Mouse (Mus musculus): ENCODE measurements around the gene Ly6g6d. TPM values are rescaled to one million over a fixed set of nuclear protein-coding genes. Genes with fewer than 3 reads are reported as not detected.

The Ly6g6d gene
- polyA plus RNA-seq, 1 experiment from 2014 or later: 0.78 TPM

- DNase-seq: no peak
- H3K9me3 ChIP-seq (ENCODE audit: control insufficient read depth, low read length): no peaks in the 10 kb centered on the region
- no peak overlapping the region for H3K27ac ChIP-seq (replicated peaks; ENCODE audit: low read depth, low read length)
- H3K4me3 ChIP-seq (replicated peaks; ENCODE audit: low read depth, low read length): no peak overlapping the region
- no peaks in the 10 kb centered on the region for H3K27me3 ChIP-seq (ENCODE audit: control insufficient read depth, insufficient read depth, low read length)
- 81% methylated on average over 4 of the region's 4 CpGs for WGBS
- no peaks in the 10 kb centered on the region for H3K36me3 ChIP-seq (ENCODE audit: control insufficient read depth, insufficient read depth, low read length)
- no peak overlapping the region for H3K4me2 ChIP-seq (ENCODE audit: low read length)
- H3K9ac ChIP-seq (replicated peaks; ENCODE audit: low read length): no peak overlapping the region
- H3K4me1 ChIP-seq (ENCODE audit: control insufficient read depth, insufficient read depth, low read length): no peaks in the 10 kb centered on the region
- ATAC-seq (ENCODE audit: low FRiP score, low TSS enrichment): no peak
These were observed 2.8 kb upstream of the Ly6g6d start for GRCm38 (mm10) chr17:35080710-35081109.

- H3K27ac ChIP-seq (replicated peaks; ENCODE audit: low read depth, low read length): no peak overlapping the region
- H3K9me3 ChIP-seq (ENCODE audit: control insufficient read depth, low read length): no peaks in the 10 kb centered on the region
- no peaks in the 10 kb centered on the region for H3K4me1 ChIP-seq (ENCODE audit: control insufficient read depth, insufficient read depth, low read length)
- no peak overlapping the region for H3K4me2 ChIP-seq (ENCODE audit: low read length)
- no peak overlapping the region for H3K9ac ChIP-seq (replicated peaks; ENCODE audit: low read length)
- no peak overlapping the region for H3K4me3 ChIP-seq (replicated peaks; ENCODE audit: low read depth, low read length)
- ATAC-seq (ENCODE audit: low FRiP score, low TSS enrichment) (no peak), DNase-seq (no peak)
- WGBS: 57% methylated on average over 6 of the region's 6 CpGs
- no peaks in the 10 kb centered on the region for H3K27me3 ChIP-seq (ENCODE audit: control insufficient read depth, insufficient read depth, low read length)
- no peaks in the 10 kb centered on the region for H3K36me3 ChIP-seq (ENCODE audit: control insufficient read depth, insufficient read depth, low read length)
These were observed 2.4 kb upstream of the Ly6g6d start for GRCm38 (mm10) chr17:35080248-35080647.

GRCm38 (mm10) chr17:35079778-35080177 is 1.9 kb upstream of the Ly6g6d start:
- 68% methylated on average over 9 of the region's 9 CpGs for WGBS
- no peak for ATAC-seq (ENCODE audit: low FRiP score, low TSS enrichment)

GRCm38 (mm10) chr17:35077285-35077684 is 580 bp downstream of the Ly6g6d start:
- H3K4me2 ChIP-seq (ENCODE audit: low read length): peak overlapping the region; percentile 47
- H3K27ac ChIP-seq (replicated peaks; ENCODE audit: low read depth, low read length): no peak overlapping the region
- ATAC-seq (ENCODE audit: low FRiP score, low TSS enrichment): no peak
- no peaks in the 10 kb centered on the region for H3K4me1 ChIP-seq (ENCODE audit: control insufficient read depth, insufficient read depth, low read length)
- no peaks in the 10 kb centered on the region for H3K36me3 ChIP-seq (ENCODE audit: control insufficient read depth, insufficient read depth, low read length)
- H3K9me3 ChIP-seq (ENCODE audit: control insufficient read depth, low read length): no peaks in the 10 kb centered on the region
- DNase-seq: peak; percentile 15
- H3K4me3 ChIP-seq (replicated peaks; ENCODE audit: low read depth, low read length): no peak overlapping the region
- 44% methylated on average over 2 of the region's 2 CpGs for WGBS
- no peak overlapping the region for H3K9ac ChIP-seq (replicated peaks; ENCODE audit: low read length)
- H3K27me3 ChIP-seq (ENCODE audit: control insufficient read depth, insufficient read depth, low read length): no peaks in the 10 kb centered on the region

More at GRCm38 (mm10) chr17:35079778-35080177, 1.9 kb upstream of the Ly6g6d start:
- no peaks in the 10 kb centered on the region for H3K4me1 ChIP-seq (ENCODE audit: control insufficient read depth, insufficient read depth, low read length)
- no peaks in the 10 kb centered on the region for H3K27me3 ChIP-seq (ENCODE audit: control insufficient read depth, insufficient read depth, low read length)
- no peaks in the 10 kb centered on the region for H3K9me3 ChIP-seq (ENCODE audit: control insufficient read depth, low read length)
- H3K9ac ChIP-seq (replicated peaks; ENCODE audit: low read length): no peak overlapping the region
- H3K4me3 ChIP-seq (replicated peaks; ENCODE audit: low read depth, low read length): no peak overlapping the region
- no peak overlapping the region for H3K27ac ChIP-seq (replicated peaks; ENCODE audit: low read depth, low read length)
- no peak for DNase-seq
- H3K4me2 ChIP-seq (ENCODE audit: low read length): no peak overlapping the region
- no peaks in the 10 kb centered on the region for H3K36me3 ChIP-seq (ENCODE audit: control insufficient read depth, insufficient read depth, low read length)

- WGBS: 36% methylated on average over 10 of the region's 10 CpGs
- no peak for DNase-seq
- no peaks in the 10 kb centered on the region for H3K36me3 ChIP-seq (ENCODE audit: control insufficient read depth, insufficient read depth, low read length)
- H3K27me3 ChIP-seq (ENCODE audit: control insufficient read depth, insufficient read depth, low read length): no peaks in the 10 kb centered on the region
- H3K4me3 ChIP-seq (replicated peaks; ENCODE audit: low read depth, low read length): no peak within 1 kb of the TSS
- no peaks in the 10 kb centered on the region for H3K4me1 ChIP-seq (ENCODE audit: control insufficient read depth, insufficient read depth, low read length)
- peak within 1 kb of the TSS; percentile 47 for H3K4me2 ChIP-seq (ENCODE audit: low read length)
- no peaks in the 10 kb centered on the region for H3K9me3 ChIP-seq (ENCODE audit: control insufficient read depth, low read length)
- H3K9ac ChIP-seq (replicated peaks; ENCODE audit: low read length): no peak within 1 kb of the TSS; the same call in 1 of the 2 replicates
- no peak within 1 kb of the TSS for H3K27ac ChIP-seq (replicated peaks; ENCODE audit: low read depth, low read length)
- no peak for ATAC-seq (ENCODE audit: low FRiP score, low TSS enrichment)
These were observed 1.2 kb downstream of the Ly6g6d start, which contains the start of gene Ly6g6e for GRCm38 (mm10) chr17:35076507-35077176. Gene Ly6g6e, plus strand, starts transcription at chr17:35076902.

- Histone ChIP-seq H3K27ac (replicated peaks; ENCODE audit: low read depth, low read length) (no peak overlapping the region), H3K9me3 (ENCODE audit: control insufficient read depth, low read length) (no peaks in the 10 kb centered on the region), H3K4me3 (replicated peaks; ENCODE audit: low read depth, low read length) (no peak overlapping the region), H3K4me1 (ENCODE audit: control insufficient read depth, insufficient read depth, low read length) (no peaks in the 10 kb centered on the region), H3K9ac (replicated peaks; ENCODE audit: low read length) (no peak overlapping the region), H3K36me3 (ENCODE audit: control insufficient read depth, insufficient read depth, low read length) (no peaks in the 10 kb centered on the region), H3K27me3 (ENCODE audit: control insufficient read depth, insufficient read depth, low read length) (no peaks in the 10 kb centered on the region), H3K4me2 (ENCODE audit: low read length) (no peak overlapping the region)
- DNase-seq (no peak), ATAC-seq (ENCODE audit: low FRiP score, low TSS enrichment) (no peak)
- 60% methylated on average over 17 of the region's 17 CpGs for WGBS
These were observed 3.8 kb downstream of the Ly6g6d start for GRCm38 (mm10) chr17:35074097-35074496.

GRCm38 (mm10) chr17:35071454-35071853 is 6.4 kb downstream of the Ly6g6d start:
- DNase-seq (no peak), ATAC-seq (ENCODE audit: low FRiP score, low TSS enrichment) (no peak)
- WGBS: 81% methylated on average over 9 of the region's 9 CpGs
- Histone ChIP-seq H3K9me3 (ENCODE audit: control insufficient read depth, low read length) (no peaks in the 10 kb centered on the region), H3K27me3 (ENCODE audit: control insufficient read depth, insufficient read depth, low read length) (no peaks in the 10 kb centered on the region; the same call in 1 of the 2 replicates), H3K36me3 (ENCODE audit: control insufficient read depth, insufficient read depth, low read length) (no peaks in the 10 kb centered on the region), H3K27ac (replicated peaks; ENCODE audit: low read depth, low read length) (no peak overlapping the region), H3K9ac (replicated peaks; ENCODE audit: low read length) (no peak overlapping the region), H3K4me2 (ENCODE audit: low read length) (no peak overlapping the region), H3K4me1 (ENCODE audit: control insufficient read depth, insufficient read depth, low read length) (no peaks in the 10 kb centered on the region), H3K4me3 (replicated peaks; ENCODE audit: low read depth, low read length) (no peak overlapping the region)

GRCm38 (mm10) chr17:35070556-35071229 is 7.2 kb downstream of the Ly6g6d start:
- Histone ChIP-seq H3K27ac (replicated peaks; ENCODE audit: low read depth, low read length) (no peak overlapping the region), H3K4me3 (replicated peaks; ENCODE audit: low read depth, low read length) (no peak overlapping the region), H3K4me1 (ENCODE audit: control insufficient read depth, insufficient read depth, low read length) (no peaks in the 10 kb centered on the region), H3K36me3 (ENCODE audit: control insufficient read depth, insufficient read depth, low read length) (no peaks in the 10 kb centered on the region), H3K4me2 (ENCODE audit: low read length) (no peak overlapping the region), H3K9me3 (ENCODE audit: control insufficient read depth, low read length) (no peaks in the 10 kb centered on the region), H3K9ac (replicated peaks; ENCODE audit: low read length) (no peak overlapping the region), H3K27me3 (ENCODE audit: control insufficient read depth, insufficient read depth, low read length) (no peaks in the 10 kb centered on the region; the same call in 1 of the 2 replicates)
- DNase-seq: no peak
- 68% methylated on average over 6 of the region's 6 CpGs for WGBS
- no peak for ATAC-seq (ENCODE audit: low FRiP score, low TSS enrichment)
